Mouse (Mus musculus): ENCODE data around the gene Krtcap3.

DNA sequence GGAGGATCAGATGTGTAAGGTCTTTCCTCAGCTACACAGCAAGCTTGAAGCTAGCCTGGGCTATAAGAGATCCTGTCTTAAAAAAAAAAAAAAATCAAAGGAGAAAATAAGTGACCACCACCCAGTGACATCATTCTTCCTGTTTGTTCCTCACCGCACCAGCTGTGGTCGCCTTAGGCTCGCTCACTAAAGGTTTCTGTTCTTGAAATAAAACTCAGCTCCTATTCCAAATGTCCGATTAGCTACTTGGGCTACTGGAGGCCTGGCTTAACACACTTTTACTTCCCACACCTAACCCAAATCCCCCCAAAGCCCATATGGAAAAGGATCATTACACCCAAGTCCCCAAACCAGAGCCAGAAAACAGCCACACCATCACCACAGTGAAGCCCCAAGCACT lies 36.7 kb downstream of the Krtcap3 start:
- TF ChIP-seq CTCF (IDR thresholded peaks at IDR 0.05; ENCODE audit: low read depth, low read length), result no peak; the same call in 1 of the 2 replicates
- TF ChIP-seq POLR2A (IDR thresholded peaks at IDR 0.05; ENCODE audit: borderline replicate concordance, low read depth, low read length), result no peak
